Mouse (Mus musculus): ENCODE measurements around the gene Cyp2a22. TPM values are rescaled to one million over a fixed set of nuclear protein-coding genes. Genes with fewer than 3 reads are reported as not detected.

Cyp2a22 gene
- polyA plus RNA-seq (2012; rRNA removed), result 13.9 and 15.2 TPM in 2 replicates

DNA sequence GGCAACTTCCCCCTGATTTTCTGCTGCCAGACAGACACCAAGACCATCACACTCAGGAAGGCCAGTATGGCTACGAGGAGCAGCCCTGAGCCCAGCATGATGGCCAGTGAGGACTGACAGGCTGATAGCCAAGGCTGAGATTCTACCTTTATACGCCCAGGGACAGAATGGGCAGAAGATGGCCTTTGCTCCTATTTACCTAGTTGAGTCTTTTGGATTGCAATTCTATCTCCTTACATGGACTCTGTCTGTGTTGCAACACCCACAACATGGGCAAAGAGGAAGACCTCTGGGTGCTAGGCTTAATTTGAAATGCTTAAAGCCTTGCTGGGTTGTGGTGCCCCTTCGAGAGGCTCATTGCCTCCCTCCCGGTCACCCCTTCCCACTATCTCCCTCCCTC, at the start of gene Cyp2a22:
Gene Cyp2a22, minus strand, starts transcription at position 123 of the 400 bp plus-strand sequence.

Other genes starting within 250 kb of the Cyp2a22 start
- gene Cyp2b19, start 182.2 kb downstream of the Cyp2a22 start, polyA plus RNA-seq (2012; rRNA removed), result not detected in 2 replicates
- gene Cyp2g1, start 130.5 kb downstream of the Cyp2a22 start, polyA plus RNA-seq (2012; rRNA removed), result 0.15 and 0.48 TPM in 2 replicates
- gene Cyp2a5, start 104.1 kb downstream of the Cyp2a22 start, polyA plus RNA-seq (2012; rRNA removed), result 8.6 and 12.4 TPM in 2 replicates
- 63.9 and 66.1 TPM in 2 replicates for gene Cyp2a12, start 89.7 kb upstream of the Cyp2a22 start, polyA plus RNA-seq (2012; rRNA removed)
- gene Cyp2f2, start 180.5 kb upstream of the Cyp2a22 start, polyA plus RNA-seq (2012; rRNA removed), result 29.3 and 40.1 TPM in 2 replicates
- not detected in 2 replicates for gene Cyp2t4, start 214.3 kb upstream of the Cyp2a22 start, polyA plus RNA-seq (2012; rRNA removed)
- 30.1 and 33.4 TPM in 2 replicates for gene Egln2, start 227.4 kb upstream of the Cyp2a22 start, polyA plus RNA-seq (2012; rRNA removed)
- gene Rab4b, start 239.5 kb upstream of the Cyp2a22 start, polyA plus RNA-seq (2012; rRNA removed), result 19.7 and 20.3 TPM in 2 replicates
- 0.23 TPM in 1 of 2 replicates, not detected in the other for gene Gm21983, start 241.7 kb upstream of the Cyp2a22 start, polyA plus RNA-seq (2012; rRNA removed)
- gene Mia, start 241.8 kb upstream of the Cyp2a22 start, polyA plus RNA-seq (2012; rRNA removed), result 0.45 and 1.1 TPM in 2 replicates

Measured in liver, embryonic 18 days (tissue).